Mouse (Mus musculus): Measurements from ENCODE around the gene Tmem121. TPM values are rescaled to one million over a fixed set of nuclear protein-coding genes. Genes with fewer than 3 reads are reported as not detected.
A peak's percentile ranks its signal among the peaks of the same experiment; 100 is the strongest.
"Not testable (repeated sequence)": the region's sequence is repeated elsewhere in the genome, so short reads cannot be mapped to it uniquely, and the experiment has no call there.

Gene Tmem121
- total RNA-seq, 2 experiments from 2014 or later: 0.29 to 0.59 TPM

DNA sequence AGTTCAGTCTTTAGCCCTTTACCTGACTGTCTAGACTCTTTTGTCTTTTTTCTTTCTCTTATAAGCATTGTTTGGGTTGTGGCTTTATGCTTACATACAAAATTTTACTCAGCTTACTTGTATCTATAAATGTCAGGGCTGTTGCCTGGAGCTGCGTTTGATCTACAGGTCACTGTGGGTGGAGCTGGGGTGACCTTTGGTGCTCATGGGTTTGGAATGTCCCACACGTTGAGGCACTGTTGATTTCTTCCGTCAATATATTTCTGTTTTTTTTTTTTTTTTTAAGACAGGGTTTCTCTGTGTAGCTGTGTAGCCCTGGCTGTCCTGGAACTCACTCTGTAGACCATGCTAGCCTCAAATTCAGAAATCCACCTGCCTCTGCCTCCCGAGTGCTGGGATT lies 4.7 kb upstream of the Tmem121 start:
- no peak for DNase-seq
- intact Hi-C loops (cut with DNase I): no loop called here

DNA sequence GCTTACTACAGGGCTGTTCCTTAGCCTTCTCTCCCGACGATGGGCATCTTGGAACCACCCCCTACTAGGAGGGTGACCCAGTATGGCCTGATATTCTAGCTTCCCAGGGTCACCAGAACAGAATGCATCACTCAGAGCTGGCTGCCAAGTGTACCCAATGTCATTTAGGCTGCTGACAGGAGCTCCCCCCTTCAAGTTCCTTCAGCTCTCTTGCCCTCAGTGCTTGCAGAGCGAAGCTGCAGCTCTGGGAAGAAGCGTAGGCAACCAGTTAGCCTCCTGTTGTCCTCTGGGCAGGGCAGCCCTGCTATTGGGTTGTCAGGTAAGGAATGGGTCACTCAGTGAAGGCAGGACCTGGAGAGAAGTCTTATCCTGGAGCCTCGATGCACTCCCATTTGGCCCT lies 785 bp upstream of the Tmem121 start:
- intact Hi-C loops (cut with DNase I): no loop called here
- no peak for DNase-seq

DNA sequence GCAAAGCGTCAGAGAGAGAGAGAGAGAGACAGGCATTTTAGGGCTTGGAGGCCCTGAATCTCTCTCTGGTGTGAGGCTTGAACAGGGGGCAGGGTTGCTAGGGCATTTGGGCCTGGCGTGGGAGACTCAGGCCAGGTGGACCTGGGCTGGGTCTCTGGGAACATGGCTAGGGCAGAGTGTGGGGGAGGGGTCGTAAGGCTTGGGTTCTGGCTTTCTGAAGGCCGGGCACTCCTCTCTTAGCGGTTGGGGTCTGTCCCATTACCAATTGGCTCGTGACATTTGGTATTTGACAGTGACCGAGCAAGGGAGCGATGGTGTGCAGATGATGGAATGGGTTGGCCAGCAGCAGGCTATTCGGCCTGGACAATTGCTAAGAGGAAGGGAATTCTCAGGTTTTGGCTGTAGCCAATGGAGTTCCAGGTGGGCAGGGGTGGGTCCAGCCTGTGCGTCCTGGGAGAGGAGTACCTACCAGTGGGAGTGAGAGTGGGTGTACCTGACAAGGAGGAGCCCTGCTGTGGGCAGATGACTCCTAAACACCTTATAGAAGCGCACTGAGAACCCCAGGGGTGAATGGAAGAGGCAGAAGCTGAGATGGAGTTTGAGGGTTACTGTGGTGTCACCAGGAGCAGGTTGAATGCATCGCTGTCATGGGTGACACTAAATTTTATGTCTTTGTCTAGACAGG lies 738 bp downstream of the Tmem121 start:
- intact Hi-C loops (cut with DNase I): no loop called here
- no peak for DNase-seq

DNA sequence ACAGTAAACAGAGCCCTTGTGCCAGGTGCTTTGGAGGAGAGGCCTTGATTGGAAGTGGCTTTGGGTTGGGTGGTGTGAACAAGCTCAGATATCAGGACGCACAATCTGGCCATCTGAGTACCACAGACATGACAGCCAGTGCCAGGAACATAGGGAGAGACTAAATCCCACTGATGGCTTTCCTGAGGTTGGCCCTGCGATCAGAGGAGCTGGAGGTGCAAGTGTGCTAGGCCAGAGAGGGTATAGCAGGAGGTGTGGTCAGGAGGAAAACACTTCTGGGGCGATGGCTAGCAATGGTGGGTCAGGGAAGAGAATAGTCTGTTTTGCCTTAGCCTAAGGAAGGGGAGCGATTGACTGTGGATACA lies 1.3 kb downstream of the Tmem121 start:
- DNase-seq: no peak
- intact Hi-C loops (cut with DNase I): no loop called here

DNA sequence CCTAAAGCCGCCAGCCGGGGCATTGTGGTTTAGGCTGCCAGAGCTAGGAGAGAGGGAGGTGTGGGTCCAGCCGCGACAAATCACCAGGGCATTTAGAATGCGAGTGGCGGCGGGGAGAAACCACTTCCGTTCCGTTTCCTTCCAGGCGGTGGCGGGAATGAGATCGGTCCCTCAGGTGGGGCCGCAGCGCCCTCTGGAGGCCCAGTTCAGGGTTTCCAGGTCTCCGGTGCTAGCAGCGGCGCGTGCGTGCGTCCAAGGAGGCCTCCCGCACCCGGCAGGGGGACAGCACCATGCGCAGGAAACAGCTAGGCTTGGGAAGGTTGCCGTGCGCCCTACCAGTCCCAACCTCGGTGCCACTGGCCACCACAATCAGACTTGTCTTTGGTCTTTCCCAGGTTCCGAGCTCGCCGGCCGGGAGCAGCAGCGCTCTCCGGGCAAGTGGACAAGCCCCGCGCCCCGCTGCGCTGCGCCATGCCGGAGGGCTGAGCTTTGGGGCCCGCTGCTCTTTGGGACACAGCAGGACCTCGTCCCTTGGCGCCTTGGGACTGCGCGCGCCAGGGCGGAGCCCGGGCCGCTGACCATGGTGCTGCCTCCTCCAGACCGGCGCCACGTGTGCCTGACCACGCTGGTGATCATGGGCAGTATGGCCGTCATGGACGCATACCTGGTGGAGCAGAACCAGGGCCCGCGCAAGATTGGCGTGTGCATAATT lies 2.0 kb downstream of the Tmem121 start:
- DNase-seq: peak; percentile 70 to 80
- intact Hi-C loops (cut with DNase I): no loop called here

DNA sequence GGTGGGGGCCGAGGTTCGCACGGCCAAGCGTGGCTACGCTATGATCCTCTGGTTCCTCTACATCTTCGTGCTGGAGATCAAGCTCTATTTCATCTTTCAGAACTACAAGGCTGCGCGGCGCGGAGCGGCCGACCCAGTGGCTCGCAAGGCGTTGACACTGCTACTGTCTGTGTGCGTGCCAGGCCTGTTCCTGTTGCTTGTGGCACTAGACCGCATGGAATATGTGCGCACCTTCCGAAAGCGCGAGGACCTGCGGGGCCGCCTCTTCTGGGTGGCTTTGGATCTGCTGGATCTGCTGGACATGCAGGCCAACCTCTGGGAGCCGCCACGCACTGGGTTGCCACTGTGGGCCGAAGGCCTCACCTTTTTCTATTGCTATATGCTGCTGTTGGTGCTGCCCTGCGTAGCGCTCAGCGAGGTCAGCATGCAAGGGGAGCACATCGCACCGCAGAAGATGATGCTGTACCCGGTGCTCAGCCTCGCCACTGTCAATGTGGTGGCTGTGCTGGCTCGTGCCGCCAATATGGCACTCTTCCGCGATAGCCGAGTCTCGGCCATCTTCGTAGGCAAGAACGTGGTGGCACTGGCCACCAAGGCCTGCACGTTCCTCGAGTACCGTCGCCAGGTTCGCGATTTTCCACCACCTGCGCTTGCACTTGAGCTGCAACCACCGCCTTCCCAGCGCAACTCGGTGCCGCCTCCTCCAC lies 2.8 kb downstream of the Tmem121 start:
- no peak for DNase-seq
- intact Hi-C loops (cut with DNase I): no loop called here

DNA sequence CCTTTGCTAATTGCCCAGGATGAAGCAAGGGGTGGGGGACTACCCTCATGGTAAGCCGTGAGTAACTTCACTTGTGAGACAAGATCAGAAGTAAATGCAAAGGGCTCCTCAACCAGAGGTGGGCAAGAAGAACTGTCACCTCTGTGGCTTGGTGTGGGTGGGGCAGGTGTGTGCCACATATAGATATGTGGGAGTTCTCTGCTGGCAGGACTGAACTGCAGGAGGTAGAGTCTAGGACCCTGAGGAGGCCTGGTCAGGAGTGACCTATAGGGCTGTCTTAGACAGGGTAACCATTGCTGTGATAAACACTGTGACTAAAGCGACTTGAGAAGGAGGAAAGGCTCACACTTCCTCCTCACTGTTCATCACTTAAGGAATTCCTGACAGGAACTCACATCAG lies 7.7 kb downstream of the Tmem121 start:
- intact Hi-C loops (cut with DNase I): no loop called here
- no peak for DNase-seq

DNA sequence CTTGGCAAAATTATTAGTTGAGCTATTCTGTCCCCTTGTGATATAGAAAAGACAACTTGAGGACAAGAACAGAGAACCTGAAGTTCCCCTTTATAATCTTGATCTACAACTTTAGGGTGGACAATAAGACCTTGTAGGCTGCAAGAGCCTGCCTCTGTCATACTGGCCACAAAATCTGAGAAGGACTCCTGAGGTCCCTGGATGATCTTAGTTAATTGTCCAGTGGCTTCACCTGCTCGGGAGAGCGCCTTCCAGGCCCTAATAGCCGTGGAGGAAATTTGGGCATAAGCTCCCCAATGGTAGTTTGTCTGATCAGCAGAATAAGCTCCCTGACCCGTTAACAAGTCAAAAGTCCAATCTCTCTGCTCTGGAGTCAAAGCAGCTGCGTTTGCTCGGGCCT lies 13.4 kb downstream of the Tmem121 start:
- intact Hi-C loops (cut with DNase I); DNase-seq: not testable (repeated sequence)

DNA sequence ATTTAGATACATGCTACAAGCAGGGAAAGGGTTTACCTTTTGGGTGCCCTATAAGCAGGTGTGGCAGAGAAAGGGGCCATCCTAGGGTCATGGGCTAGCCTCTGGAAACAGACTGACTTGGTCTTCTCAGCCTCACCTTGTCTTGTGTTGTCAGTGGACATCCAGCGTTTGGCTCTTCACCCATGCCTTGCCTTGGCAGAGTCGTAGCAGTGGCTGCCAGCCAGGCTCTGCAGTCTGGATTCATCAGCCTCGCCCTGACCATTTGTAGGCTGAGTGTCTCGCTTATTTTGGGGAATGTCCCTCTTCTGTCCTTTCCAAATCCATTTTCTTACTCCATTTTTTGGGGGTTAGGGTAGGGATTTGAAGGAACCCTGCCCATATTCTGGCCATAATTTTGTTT lies 15.6 kb downstream of the Tmem121 start:
- intact Hi-C loops (cut with DNase I): no loop called here
- DNase-seq: peak in 1 of 2 experiments; percentile 30

DNA sequence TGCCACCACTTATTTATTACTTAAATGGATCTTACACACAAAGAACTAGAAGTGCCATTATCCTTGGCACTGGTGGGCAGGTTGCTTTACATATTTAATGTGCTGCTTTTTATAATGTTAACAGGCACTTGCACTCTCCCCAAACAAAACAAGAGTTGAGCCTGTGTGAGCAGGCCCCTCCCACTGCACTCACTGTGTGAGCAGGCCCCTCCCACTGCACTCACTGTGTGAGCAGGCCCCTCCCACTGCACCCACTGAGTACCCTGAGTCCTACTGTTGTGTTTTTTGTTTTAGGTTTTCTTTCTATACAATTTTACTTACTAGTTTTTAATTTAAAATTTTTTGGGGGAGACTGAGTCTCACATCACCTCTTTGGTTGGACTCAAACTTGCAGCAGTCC lies 16.3 kb downstream of the Tmem121 start:
- intact Hi-C loops (cut with DNase I): no loop called here
- no peak for DNase-seq

DNA sequence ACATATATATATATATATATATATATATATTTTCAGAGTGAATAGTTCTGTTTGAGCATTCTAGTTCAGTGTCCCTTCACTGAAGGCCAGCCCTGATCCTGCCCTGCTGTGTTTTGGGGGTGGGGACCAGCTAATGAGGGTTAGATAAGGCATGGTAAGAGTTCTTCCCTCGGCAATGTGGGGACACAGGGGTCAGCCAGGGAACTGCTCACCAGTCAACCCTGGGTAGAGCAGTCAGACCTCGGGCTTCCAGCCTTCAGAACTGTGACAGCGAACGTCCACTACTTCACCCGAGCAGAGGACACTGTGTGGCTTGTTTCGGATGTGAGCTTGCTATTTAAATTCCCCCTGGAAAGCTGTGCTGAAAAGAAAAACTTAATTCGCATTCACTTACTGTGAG lies 17.8 kb downstream of the Tmem121 start:
- DNase-seq: no peak
- intact Hi-C loops (cut with DNase I): no loop called here

DNA sequence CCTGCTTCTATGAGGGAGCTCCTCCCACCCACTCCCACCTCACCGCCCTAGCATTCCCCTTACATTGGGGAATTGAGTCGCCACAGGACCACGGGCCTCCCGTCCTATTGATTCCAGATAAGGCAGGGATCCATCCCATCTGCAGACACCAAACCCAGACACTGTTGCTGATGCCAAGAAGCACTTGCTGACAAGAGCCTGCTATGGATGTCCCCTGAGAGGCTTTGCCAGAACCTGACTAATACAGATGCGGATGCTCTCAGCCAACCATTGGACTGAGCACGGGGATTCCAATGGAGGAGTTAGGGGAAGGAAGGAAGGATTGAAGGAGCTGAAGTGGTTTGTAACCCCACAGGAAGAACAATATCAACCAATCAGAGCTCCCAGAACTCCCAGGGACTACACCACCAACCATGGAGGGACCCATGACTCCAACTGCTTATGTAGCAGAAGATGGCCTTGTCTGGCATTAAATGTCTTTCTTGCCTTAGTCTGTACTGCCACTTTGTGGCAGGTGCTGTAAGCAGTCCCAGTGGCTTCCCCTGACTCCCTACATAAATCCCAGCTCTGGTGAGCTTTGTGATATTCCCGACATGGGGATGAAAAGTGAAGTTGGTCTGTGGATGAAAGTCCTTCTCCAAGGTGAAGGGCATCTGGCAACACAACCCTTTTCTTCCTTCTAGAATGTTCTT lies 19.7 kb downstream of the Tmem121 start:
- DNase-seq: no peak
- intact Hi-C loops (cut with DNase I): no loop called here

DNA sequence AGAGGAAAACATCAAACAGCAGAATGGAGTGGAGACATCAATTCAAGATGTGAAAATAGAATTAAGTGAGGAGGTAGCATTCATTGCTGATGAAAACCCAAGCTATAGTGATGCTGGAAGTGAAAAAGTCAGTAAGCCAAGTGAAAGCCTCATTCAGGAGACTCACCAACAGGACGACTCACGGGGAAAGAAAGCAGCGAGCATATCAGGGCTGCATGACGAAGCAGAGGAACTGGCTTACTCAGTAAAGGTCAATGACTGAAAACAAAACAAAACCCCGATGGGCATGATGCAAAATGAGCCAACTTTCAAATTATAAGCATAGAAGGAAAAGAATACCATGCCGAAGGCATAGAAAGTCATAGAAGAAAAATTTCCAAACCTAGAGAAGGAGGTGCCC lies 22.0 kb downstream of the Tmem121 start:
- intact Hi-C loops (cut with DNase I): no loop called here
- no peak for DNase-seq

DNA sequence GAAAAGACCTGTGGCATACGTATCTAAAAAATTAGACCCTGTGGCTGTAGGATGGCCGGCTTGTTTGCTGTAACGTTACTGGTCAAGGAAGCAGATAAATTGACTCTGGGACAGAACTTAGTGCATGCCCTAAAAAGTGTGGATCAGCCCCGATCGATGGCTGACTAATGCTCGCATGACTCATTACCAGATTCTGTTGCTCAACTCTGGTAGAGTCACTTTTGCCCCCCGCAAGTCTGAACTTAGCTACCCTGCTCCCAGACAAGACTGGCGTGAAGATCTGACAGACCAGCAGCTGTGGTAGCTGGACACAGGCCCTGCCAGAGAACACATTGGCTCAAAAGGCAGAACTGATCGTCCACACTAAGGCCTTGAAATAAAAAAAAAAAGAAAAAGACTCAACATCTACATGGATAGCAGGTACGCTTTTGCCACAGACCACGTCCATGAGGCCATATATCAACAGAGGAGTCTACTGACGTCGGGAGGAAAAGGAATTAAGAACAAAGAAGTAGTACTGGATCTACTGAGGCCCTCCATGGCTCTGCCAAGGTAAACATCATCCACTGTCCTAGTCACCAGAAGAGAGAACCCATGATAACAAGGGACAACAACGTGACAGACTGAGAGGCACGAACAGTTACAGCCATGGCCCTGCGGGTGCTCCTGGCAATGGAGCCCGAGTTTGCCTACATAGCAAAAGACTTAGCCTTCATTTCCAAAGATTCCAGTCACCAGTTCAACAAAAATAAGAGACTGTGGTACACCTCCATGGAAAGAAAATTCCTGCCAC lies 25.1 kb downstream of the Tmem121 start:
- intact Hi-C loops (cut with DNase I): no loop called here
- no peak for DNase-seq

DNA sequence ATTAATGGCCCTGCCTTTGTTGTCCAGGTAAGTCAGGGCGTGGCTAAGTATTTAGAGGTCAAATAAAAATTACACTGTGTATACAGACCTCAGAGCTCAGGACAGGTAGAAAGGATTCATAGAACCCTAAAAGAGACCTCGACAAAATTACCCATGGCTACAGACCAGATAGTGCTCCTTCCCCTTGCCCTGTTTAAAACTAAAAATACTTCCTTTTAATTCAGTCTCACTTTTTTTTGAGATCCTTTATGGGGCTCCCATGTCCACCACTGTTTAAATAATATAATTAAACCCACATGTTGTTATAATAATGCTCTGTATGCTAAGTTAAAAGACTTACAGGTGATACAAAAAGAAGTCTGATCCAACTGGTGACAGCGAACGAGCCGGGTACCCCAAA lies 26.0 kb downstream of the Tmem121 start:
- DNase-seq: no peak
- intact Hi-C loops (cut with DNase I): no loop called here

DNA sequence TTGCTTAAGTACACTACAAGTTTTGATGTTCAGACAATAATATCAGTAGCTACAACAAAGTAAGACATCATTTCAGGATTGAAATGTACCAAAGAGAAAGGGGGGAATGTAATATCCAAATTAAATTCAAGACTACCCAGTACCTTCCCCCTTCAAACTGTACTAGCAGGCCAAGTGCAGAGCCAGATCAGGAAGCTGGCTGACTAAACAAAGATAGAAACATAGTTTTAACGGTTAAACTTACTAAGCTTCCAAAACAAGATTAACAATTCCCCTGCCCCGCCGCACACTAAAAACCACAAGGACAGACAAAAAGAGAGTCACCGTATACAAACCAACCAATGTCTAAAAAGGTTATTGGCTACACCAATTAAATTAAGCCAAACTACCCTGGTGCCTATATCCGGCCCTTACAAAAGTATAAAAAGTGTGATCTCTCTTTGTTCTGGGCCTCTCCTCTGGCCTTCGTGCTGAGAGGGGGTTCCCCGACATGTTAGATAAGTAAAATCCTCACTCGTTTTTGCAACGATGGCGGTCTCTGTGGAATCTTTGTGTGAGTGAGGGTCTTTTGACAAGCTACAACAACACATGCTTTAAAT lies 26.7 kb downstream of the Tmem121 start:
- intact Hi-C loops (cut with DNase I): no loop called here
- DNase-seq: no peak

DNA sequence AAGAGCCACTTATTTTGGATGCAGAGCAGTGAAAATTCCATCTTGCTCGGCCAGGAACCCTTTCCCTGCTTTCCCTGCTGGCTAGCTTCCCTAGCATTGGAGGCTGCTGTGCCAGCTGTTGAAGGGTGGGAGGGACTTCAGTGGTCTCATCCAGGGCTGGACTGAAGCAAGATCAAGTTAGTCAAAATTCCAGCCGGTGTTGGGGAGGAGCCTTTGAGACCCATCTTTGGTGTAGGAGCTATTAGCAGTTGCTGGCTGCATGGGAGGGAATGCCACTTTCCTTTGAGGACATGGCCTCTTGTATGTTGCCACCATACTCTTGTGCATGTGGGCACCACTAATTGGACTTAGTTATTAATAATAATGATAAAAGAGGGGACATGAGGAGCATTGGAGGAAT lies 27.5 kb downstream of the Tmem121 start:
- intact Hi-C loops (cut with DNase I): no loop called here
- no peak for DNase-seq

DNA sequence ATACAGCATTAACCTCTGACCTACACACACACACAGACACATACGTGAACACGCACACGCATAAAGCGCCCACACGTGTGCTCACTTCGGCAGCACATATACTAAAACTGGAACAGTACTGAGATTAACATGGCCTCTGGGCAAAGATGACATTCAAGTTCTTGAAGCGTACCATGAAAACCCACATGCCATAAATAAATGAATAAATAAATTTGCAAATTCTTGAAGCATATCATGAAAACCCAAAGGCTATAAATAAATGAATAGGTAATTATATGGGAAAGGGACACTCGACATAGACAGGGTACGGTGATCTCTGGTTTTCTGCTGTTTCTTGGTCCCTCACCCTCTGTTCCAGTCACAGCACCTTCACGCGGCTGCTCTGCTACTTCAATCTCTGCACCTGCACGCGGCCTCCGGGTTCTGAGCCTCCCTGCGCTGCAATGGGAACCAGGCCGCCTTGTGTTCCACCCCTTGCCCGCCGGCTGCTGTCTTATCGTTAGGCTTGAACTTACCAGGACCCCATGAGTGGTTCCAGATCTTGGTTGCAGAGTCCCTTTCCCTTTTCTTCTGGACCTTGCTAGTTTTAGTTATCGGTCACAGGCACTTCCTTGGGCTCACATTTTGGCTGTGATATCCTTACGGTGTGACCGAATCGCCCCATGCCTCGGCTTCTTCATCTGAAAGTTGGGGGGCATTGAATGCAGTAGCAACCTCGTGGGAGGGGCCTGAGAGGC lies 28.5 kb downstream of the Tmem121 start:
- no peak for DNase-seq
- intact Hi-C loops (cut with DNase I): no loop called here

DNA sequence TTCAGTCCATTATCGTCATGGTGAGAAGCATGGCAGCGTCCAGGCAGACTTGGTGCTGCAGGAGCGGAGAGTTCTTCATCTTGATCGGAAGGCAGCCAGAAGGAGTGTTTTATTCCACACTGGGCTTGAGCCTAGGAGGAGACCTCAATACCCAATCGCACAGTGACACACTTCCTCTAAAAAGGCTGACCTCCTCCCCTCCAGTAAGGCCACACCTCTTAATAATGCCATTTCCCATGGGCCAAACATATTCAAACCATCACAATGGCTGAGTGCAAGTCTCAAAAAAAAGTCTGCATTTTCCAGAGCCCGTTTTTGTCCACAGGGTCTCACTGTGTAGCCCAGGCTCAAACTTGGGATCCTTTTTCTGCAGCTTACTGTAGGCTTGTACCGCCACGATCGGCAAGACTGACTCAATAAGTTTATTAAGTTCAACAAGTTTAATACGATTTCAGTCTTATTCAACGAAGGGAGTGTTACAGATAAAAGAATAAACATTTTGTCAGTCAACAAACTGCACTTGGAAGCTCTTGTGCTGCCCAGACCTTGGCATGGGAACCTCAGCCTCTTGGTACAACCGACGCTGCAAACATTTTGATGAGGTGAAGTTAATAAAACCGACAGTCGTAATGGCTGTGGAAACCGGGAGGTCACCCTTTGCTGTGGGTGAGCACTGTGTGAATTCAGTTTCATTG lies 29.4 kb downstream of the Tmem121 start:
- no peak for DNase-seq
- intact Hi-C loops (cut with DNase I): no loop called here

All from heart, postnatal 14 days (tissue).